Mouse (Mus musculus): ENCODE data around the gene Caskin2.

DNA sequence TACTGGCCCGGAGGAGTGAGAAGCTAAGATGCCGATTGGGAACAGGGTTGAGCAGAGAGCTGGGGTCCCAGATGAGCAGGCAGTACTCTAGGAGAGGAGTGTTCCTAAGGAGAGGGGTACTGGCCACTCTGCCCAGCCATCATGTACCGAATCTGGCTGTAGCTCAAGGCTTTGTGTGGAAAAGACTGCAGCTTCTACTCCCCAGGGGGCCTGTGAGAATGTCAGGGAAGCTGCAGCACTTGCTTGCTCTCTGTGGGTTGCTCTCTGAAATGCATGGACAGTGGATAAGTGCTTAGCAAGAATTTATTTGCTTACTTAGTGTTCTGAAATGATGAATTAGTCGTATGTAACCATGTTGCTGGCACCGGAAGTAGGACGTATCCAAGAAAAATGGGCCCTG lies 27.0 kb downstream of the Caskin2 start:
- no peak for TF ChIP-seq CTCF (IDR thresholded peaks at IDR 0.05; ENCODE audit: low read depth, low read length)
- no peak for TF ChIP-seq POLR2A (IDR thresholded peaks at IDR 0.05; ENCODE audit: extremely low read depth, insufficient read depth, low read length)

All from liver, adult 2 months (tissue).